Mouse (Mus musculus) intestine, embryonic 14.5 days (tissue): Measurements from ENCODE around the gene Aox4. TPM values are rescaled to one million over a fixed set of nuclear protein-coding genes. Genes with fewer than 3 reads are reported as not detected.
A peak's percentile ranks its signal among the peaks of the same experiment; 100 is the strongest.

Source experiments
- ATAC-seq: fragments of 200-750 bp; cut with Nextera tagmentation; replicated peaks from 2 replicates; pipeline ENCODE4 v1.8.0; 2017; ENCODE audit warnings: low read depth, moderate number of reproducible peaks, moderate TSS enrichment, moderate library complexity; ENCODE audit not compliant: low FRiP score, low TSS enrichment
- DNase-seq: peaks from one replicate; pipeline ENCODE4 v3.0.0-alpha.2; 2018; ENCODE audit warnings: low spot score
- H3K27ac ChIP-seq: fragments of 300-500 bp; sonication (generic); 2 replicates; pipeline ENCODE4 v1.5.1; 2014; ENCODE audit warnings: low read depth, mild to moderate bottlenecking, control low read depth
- H3K27me3 ChIP-seq: fragments of 300-500 bp; sonication (generic); replicated peaks from 2 replicates; pipeline ENCODE4 v1.6.1; 2014; ENCODE audit warnings: low read length, control low read depth; ENCODE audit not compliant: control insufficient read depth, insufficient read depth
- H3K36me3 ChIP-seq: fragments of 300-500 bp; sonication (generic); 2 replicates; pipeline ENCODE4 v1.6.1; 2014; ENCODE audit warnings: low read length, control low read depth; ENCODE audit not compliant: control insufficient read depth, insufficient read depth
- H3K4me1 ChIP-seq: fragments of 300-500 bp; sonication (generic); replicated peaks from 2 replicates; pipeline ENCODE4 v1.6.1; 2014; ENCODE audit warnings: low read length, control low read depth, mixed read lengths; ENCODE audit not compliant: control insufficient read depth, insufficient read depth
- H3K4me2 ChIP-seq: fragments of 300-500 bp; sonication (generic); 2 replicates; pipeline ENCODE4 v1.6.1; 2014; ENCODE audit warnings: low read length
- H3K4me3 ChIP-seq: fragments of 300-500 bp; sonication (generic); 2 replicates; pipeline ENCODE4 v1.5.1; 2014; ENCODE audit warnings: low read depth, low read length, control low read depth, mixed read lengths
- H3K9ac ChIP-seq: fragments of 300-500 bp; sonication (generic); 2 replicates; pipeline ENCODE4 v1.6.1; 2014; ENCODE audit warnings: mild to moderate bottlenecking, low read length
- H3K9me3 ChIP-seq: fragments of 300-500 bp; sonication (generic); 2 replicates; pipeline ENCODE4 v1.6.1; 2016; ENCODE audit warnings: low read length, control low read depth; ENCODE audit not compliant: control insufficient read depth
- WGBS: fragments of 180-500 bp; shearing (Covaris S2); extraction: QIAGEN DNeasy Blood & Tissue Kit; methylation state at CpG from one replicate; pipeline ENCODE4 v1.1.7; 2014; 5-methylcytosine and 5-hydroxymethylcytosine counted together
- polyA plus RNA-seq: library from polyadenylated mRNA; unstranded; fragments of >200 nt; fragmentation: Nextera tagmentation; extraction: Ambion mirVana; gene quantifications from 2 replicates; pipeline ENCODE4 v1.2.1, GENCODE M21; 2014

The Aox4 gene
- polyA plus RNA-seq: 0.28 and 0.87 TPM in 2 replicates

- WGBS: 73% methylated on average over 17 of the region's 17 CpGs
- no peaks in the 10 kb centered on the region for H3K9me3 ChIP-seq
- no peaks in the 10 kb centered on the region for H3K4me1 ChIP-seq
- H3K4me3 ChIP-seq: no peak within 1 kb of the TSS
- H3K9ac ChIP-seq: no peak within 1 kb of the TSS
- H3K27me3 ChIP-seq: no peaks in the 10 kb centered on the region
- H3K4me2 ChIP-seq: no peak within 1 kb of the TSS
- ATAC-seq (no peak), DNase-seq (no peak)
- H3K27ac ChIP-seq: no peak within 1 kb of the TSS
- H3K36me3 ChIP-seq: no peaks in the 10 kb centered on the region
These were observed at the start of gene Aox4 for GRCm38 (mm10) chr1:58210203-58210602. Gene Aox4, plus strand, starts transcription at chr1:58210397.

DNA sequence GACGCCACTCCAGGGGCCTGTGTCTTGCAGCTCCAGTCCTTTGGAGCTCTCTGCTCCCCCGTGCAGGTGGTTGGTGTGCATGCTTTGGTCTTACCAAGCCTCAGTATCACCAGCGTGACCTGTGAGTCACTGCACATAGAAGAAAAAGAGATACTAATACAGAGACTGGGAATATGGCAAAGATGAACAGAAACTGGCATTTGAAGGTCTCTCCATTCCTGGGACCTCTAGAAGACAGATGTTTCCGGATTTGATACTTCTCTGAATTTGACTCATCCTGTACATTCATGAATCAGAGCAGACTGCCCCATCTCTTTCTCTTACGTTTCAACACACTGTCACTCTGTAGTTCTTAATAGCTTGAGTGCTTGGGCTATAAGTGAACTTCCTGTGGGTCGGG lies 40.3 kb upstream of the Aox4 start:
- no peaks in the 10 kb centered on the region for H3K36me3 ChIP-seq
- no peak overlapping the region for H3K27ac ChIP-seq
- 73% methylated on average over 6 of the region's 6 CpGs for WGBS
- no peaks in the 10 kb centered on the region for H3K9me3 ChIP-seq
- no peaks in the 10 kb centered on the region for H3K4me1 ChIP-seq
- no peaks in the 10 kb centered on the region for H3K27me3 ChIP-seq
- H3K4me2 ChIP-seq: no peak overlapping the region
- H3K9ac ChIP-seq: no peak overlapping the region
- ATAC-seq (no peak), DNase-seq (no peak)
- H3K4me3 ChIP-seq: no peak overlapping the region

GRCm38 (mm10) chr1:58188514-58189175 lies 21.6 kb upstream of the Aox4 start:
- H3K4me3 ChIP-seq: no peak overlapping the region
- H3K27ac ChIP-seq: no peak overlapping the region
- H3K27me3 ChIP-seq: no peaks in the 10 kb centered on the region
- no peak overlapping the region for H3K9ac ChIP-seq
- ATAC-seq (no peak), DNase-seq (no peak)
- WGBS: 55% methylated on average over 5 of the region's 5 CpGs
- H3K36me3 ChIP-seq: no peaks in the 10 kb centered on the region
- H3K4me1 ChIP-seq: no peaks in the 10 kb centered on the region
- no peaks in the 10 kb centered on the region for H3K9me3 ChIP-seq
- H3K4me2 ChIP-seq: no peak overlapping the region

DNA sequence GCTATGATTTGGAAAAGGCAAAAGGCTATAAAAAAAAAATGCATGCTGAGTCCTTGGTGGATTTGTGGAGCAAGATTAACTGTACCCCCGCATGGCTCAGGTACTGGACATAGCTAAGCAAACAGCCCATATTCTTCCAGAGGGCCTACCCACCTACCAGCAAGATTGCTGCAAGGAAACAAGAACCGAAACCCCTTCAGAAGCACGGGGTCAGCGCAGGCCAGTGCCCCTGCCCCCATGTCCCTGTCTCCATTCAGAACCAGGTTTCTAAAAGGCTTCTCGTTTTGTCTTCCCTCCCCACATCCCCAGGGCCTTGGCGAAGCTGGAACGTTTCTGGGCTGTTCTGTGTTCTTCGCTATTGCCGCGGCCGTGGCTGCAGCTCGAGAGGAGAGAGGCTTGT lies 15.9 kb upstream of the Aox4 start:
- no peak overlapping the region for H3K4me3 ChIP-seq
- WGBS: 77% methylated on average over 12 of the region's 12 CpGs

DNA sequence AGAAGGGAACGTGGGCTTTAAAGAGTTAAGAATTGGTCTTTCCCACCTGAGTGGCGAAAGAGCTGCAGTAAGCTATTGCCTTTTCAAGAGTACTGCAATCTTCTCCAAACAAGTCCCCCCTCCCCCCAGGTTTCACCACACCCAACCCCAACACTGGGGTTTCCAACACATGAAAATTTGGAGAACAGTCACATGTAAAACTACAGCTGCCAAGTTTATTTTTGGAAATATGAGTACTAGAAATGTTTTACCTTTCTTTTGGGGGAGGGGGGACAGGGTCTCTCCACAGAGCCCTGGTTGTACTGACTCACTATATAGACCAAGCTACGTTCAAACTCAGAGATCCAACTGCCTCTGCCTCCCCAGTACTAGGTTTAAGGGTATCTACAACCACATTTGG lies 15.2 kb upstream of the Aox4 start:
- Histone ChIP-seq H3K4me2 (0 out of 2 replicates have a peak overlapping the region, but pooled peaks have one; percentile 29), H3K9me3 (no peaks in the 10 kb centered on the region), H3K36me3 (no peaks in the 10 kb centered on the region), H3K4me1 (no peaks in the 10 kb centered on the region; the same call in 1 of the 2 replicates), H3K9ac (no peak overlapping the region), H3K27me3 (no peaks in the 10 kb centered on the region), H3K4me3 (no peak overlapping the region), H3K27ac (no peak overlapping the region)
- WGBS: 70% methylated on average over 3 of the region's 3 CpGs
- ATAC-seq (no peak), DNase-seq (no peak)

More for the DNA sequence above, 15.9 kb upstream of the Aox4 start:
- no peak for DNase-seq
- H3K4me2 ChIP-seq: no peak overlapping the region
- no peaks in the 10 kb centered on the region for H3K27me3 ChIP-seq
- ATAC-seq: no peak
- H3K27ac ChIP-seq: no peak overlapping the region
- no peaks in the 10 kb centered on the region for H3K9me3 ChIP-seq
- H3K9ac ChIP-seq: no peak overlapping the region
- H3K36me3 ChIP-seq: no peaks in the 10 kb centered on the region
- H3K4me1 ChIP-seq: no peaks in the 10 kb centered on the region; the same call in 1 of the 2 replicates

DNA sequence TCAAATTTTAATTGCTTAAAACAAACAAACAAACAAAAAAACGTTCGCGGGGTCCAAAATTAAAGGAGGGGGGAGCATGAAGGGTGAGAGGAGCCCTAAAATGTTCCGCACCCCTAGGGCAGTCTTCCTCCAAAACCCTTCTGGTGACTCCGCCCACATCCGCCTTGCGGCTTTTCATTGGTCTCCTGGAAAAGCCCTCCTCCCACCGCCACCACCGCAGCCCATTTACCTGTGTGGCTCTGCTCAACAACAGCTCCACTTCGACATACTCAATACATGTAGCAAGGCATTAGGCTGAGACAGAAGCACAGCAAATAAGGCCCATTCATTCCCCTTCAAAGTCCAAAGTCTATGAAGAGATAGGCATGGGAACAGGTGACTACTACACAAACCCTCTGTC lies 14.7 kb upstream of the Aox4 start:
- Histone ChIP-seq H3K4me3 (no peak overlapping the region), H3K4me2 (peak overlapping the region; percentile 29; the same call in 1 of the 2 replicates), H3K27ac (no peak overlapping the region), H3K27me3 (no peaks in the 10 kb centered on the region), H3K9me3 (no peaks in the 10 kb centered on the region), H3K36me3 (no peaks in the 10 kb centered on the region), H3K9ac (no peak overlapping the region), H3K4me1 (no peaks in the 10 kb centered on the region; the same call in 1 of the 2 replicates)
- DNase-seq (no peak), ATAC-seq (no peak)
- 14% methylated on average over 10 of the region's 10 CpGs for WGBS

- Histone ChIP-seq H3K9ac (no peak overlapping the region), H3K4me3 (no peak overlapping the region), H3K27me3 (no peaks in the 10 kb centered on the region), H3K4me2 (no peak overlapping the region), H3K27ac (no peak overlapping the region), H3K9me3 (no peaks in the 10 kb centered on the region), H3K36me3 (no peaks in the 10 kb centered on the region), H3K4me1 (no peaks in the 10 kb centered on the region; the same call in 1 of the 2 replicates)
- no peak for DNase-seq
- ATAC-seq: no peak
- WGBS: 48% methylated on average over 9 of the region's 9 CpGs
These were observed 13.2 kb upstream of the Aox4 start for GRCm38 (mm10) chr1:58197023-58197422.

GRCm38 (mm10) chr1:58198386-58198785 lies 11.8 kb upstream of the Aox4 start:
- Histone ChIP-seq H3K9me3 (no peaks in the 10 kb centered on the region), H3K27ac (no peak overlapping the region), H3K36me3 (no peaks in the 10 kb centered on the region), H3K27me3 (no peaks in the 10 kb centered on the region), H3K4me1 (no peaks in the 10 kb centered on the region; the same call in 1 of the 2 replicates), H3K9ac (no peak overlapping the region), H3K4me2 (no peak overlapping the region), H3K4me3 (no peak overlapping the region)
- WGBS: 62% methylated on average over 4 of the region's 4 CpGs
- no peak for DNase-seq
- ATAC-seq: no peak

GRCm38 (mm10) chr1:58212805-58213204 lies 2.6 kb downstream of the Aox4 start:
- Histone ChIP-seq H3K27ac (no peak overlapping the region), H3K4me3 (no peak overlapping the region), H3K27me3 (no peaks in the 10 kb centered on the region), H3K4me2 (no peak overlapping the region), H3K9ac (no peak overlapping the region), H3K4me1 (no peaks in the 10 kb centered on the region), H3K9me3 (no peaks in the 10 kb centered on the region), H3K36me3 (no peaks in the 10 kb centered on the region)
- ATAC-seq (no peak), DNase-seq (no peak)
- WGBS: 81% methylated on average over 7 of the region's 7 CpGs
